Mouse (Mus musculus) c-Kit-positive CD71-negative TER-119-negative erythroid progenitor cells, embryonic 14.5 days (primary cell): ENCODE measurements at regions not wholly inside any gene's neighbourhood (a gene's known extent, or its start where the extent isn't known, plus 50 kb on each side); places are given as distances from the start of the nearest gene placed in this dataset.

ENCODE experiments used
- DNase-seq: peaks from one replicate; pipeline ENCODE4 v3.0.0-alpha.2; 2013; ENCODE audit warnings: low read depth

- no peak for DNase-seq
Observed at GRCm38 (mm10) chr9:69814432-69814831, 53.7 kb upstream of the Foxb1 start.

GRCm38 (mm10) chr9:69823179-69823966 lies 62.6 kb upstream of the Foxb1 start:
- no peak for DNase-seq

- DNase-seq: no peak
Observed at GRCm38 (mm10) chr9:69828428-69828827, 67.7 kb upstream of the Foxb1 start.

GRCm38 (mm10) chr9:69835396-69835795 lies 74.7 kb upstream of the Foxb1 start:
- DNase-seq: no peak

- no peak for DNase-seq
Observed at GRCm38 (mm10) chr9:69839198-69839597, 78.5 kb upstream of the Foxb1 start.

GRCm38 (mm10) chr9:69844712-69845111 lies 84.0 kb upstream of the Foxb1 start:
- no peak for DNase-seq

- no peak for DNase-seq
Observed at GRCm38 (mm10) chr9:69845210-69845609, 84.5 kb upstream of the Foxb1 start.

GRCm38 (mm10) chr9:69856621-69857020 lies 95.9 kb upstream of the Foxb1 start:
- peak; percentile 26 for DNase-seq

- DNase-seq: no peak
Observed at GRCm38 (mm10) chr9:69858619-69859018, 97.9 kb upstream of the Foxb1 start.

- DNase-seq: peak; percentile 6
Observed at GRCm38 (mm10) chr9:69870182-69870581, 109.4 kb upstream of the Foxb1 start.

GRCm38 (mm10) chr9:69886351-69886750 lies 102.9 kb upstream of the Bnip2 start:
- no peak for DNase-seq

- DNase-seq: no peak
Observed at GRCm38 (mm10) chr9:69898016-69898415, 91.2 kb upstream of the Bnip2 start.

- no peak for DNase-seq
Observed at GRCm38 (mm10) chr9:69899371-69899770, 89.9 kb upstream of the Bnip2 start.

- DNase-seq: no peak
Observed at GRCm38 (mm10) chr9:69900871-69901270, 88.4 kb upstream of the Bnip2 start.

- no peak for DNase-seq
Observed at GRCm38 (mm10) chr9:69907123-69907945, 81.9 kb upstream of the Bnip2 start.

GRCm38 (mm10) chr9:69910621-69911020 lies 78.6 kb upstream of the Bnip2 start:
- DNase-seq: no peak

- DNase-seq: no peak
Observed at GRCm38 (mm10) chr9:69928126-69928525, 61.1 kb upstream of the Bnip2 start.

- DNase-seq: no peak
Observed at GRCm38 (mm10) chr9:69937863-69938262, 51.4 kb upstream of the Bnip2 start.
